Mouse (Mus musculus): ENCODE results near the gene Tent4a. TPM values are rescaled to one million over a fixed set of nuclear protein-coding genes. Genes with fewer than 3 reads are reported as not detected.

Tent4a gene
- polyA plus RNA-seq, 1 experiment from 2014 or later: 5.1 TPM

- Histone ChIP-seq H3K9ac (no peak overlapping the region), H3K27ac (no peak overlapping the region), H3K36me3 (peaks cover 47% of the 10 kb centered on the region), H3K27me3 (replicated peaks) (no peaks in the 10 kb centered on the region), H3K4me2 (no peak overlapping the region), H3K4me1 (no peaks in the 10 kb centered on the region), H3K9me3 (no peaks in the 10 kb centered on the region), H3K4me3 (replicated peaks) (no peak overlapping the region)
- WGBS: 96% methylated on average over 3 of the region's 3 CpGs
- no peak for ATAC-seq (ENCODE audit: insufficient read depth, low FRiP score, low read depth)
These were observed 26.8 kb downstream of the Tent4a start for GRCm38 (mm10) chr13:69507666-69508065.

- Histone ChIP-seq H3K4me1 (no peaks in the 10 kb centered on the region), H3K9me3 (no peaks in the 10 kb centered on the region), H3K9ac (no peak overlapping the region), H3K4me3 (replicated peaks) (no peak overlapping the region), H3K27me3 (replicated peaks) (no peaks in the 10 kb centered on the region), H3K27ac (no peak overlapping the region), H3K36me3 (peaks cover 48% of the 10 kb centered on the region), H3K4me2 (no peak overlapping the region)
- peak; percentile 70; the same call in 1 of the 2 replicates for ATAC-seq (ENCODE audit: insufficient read depth, low FRiP score, low read depth)
- 81% methylated on average over 12 of the region's 12 CpGs for WGBS
These were observed 27.9 kb downstream of the Tent4a start for GRCm38 (mm10) chr13:69506341-69507086.

- H3K4me3 ChIP-seq (replicated peaks): no peak overlapping the region
- no peak overlapping the region for H3K4me2 ChIP-seq
- H3K9me3 ChIP-seq: no peaks in the 10 kb centered on the region
- H3K9ac ChIP-seq: no peak overlapping the region
- ATAC-seq (ENCODE audit: insufficient read depth, low FRiP score, low read depth): no peak
- peaks cover 71% of the 10 kb centered on the region for H3K36me3 ChIP-seq
- no peaks in the 10 kb centered on the region for H3K27me3 ChIP-seq (replicated peaks)
- H3K27ac ChIP-seq: no peak overlapping the region
- no peaks in the 10 kb centered on the region for H3K4me1 ChIP-seq
- WGBS: 70% methylated on average over 5 of the region's 5 CpGs
These were observed 31.6 kb downstream of the Tent4a start for GRCm38 (mm10) chr13:69502863-69503262.

GRCm38 (mm10) chr13:69502157-69502750 lies 32.2 kb downstream of the Tent4a start:
- no peak overlapping the region for H3K4me2 ChIP-seq

GRCm38 (mm10) chr13:69498276-69498675 lies 36.1 kb downstream of the Tent4a start:
- H3K9me3 ChIP-seq: no peaks in the 10 kb centered on the region
- H3K36me3 ChIP-seq: peaks cover 51% of the 10 kb centered on the region

More at GRCm38 (mm10) chr13:69502157-69502750, 32.2 kb downstream of the Tent4a start:
- H3K4me1 ChIP-seq: no peaks in the 10 kb centered on the region
- WGBS: 90% methylated on average over 14 of the region's 14 CpGs
- peaks cover 69% of the 10 kb centered on the region for H3K36me3 ChIP-seq
- H3K4me3 ChIP-seq (replicated peaks): no peak overlapping the region
- no peaks in the 10 kb centered on the region for H3K9me3 ChIP-seq
- ATAC-seq (ENCODE audit: insufficient read depth, low FRiP score, low read depth): no peak
- no peak overlapping the region for H3K27ac ChIP-seq
- no peak overlapping the region for H3K9ac ChIP-seq
- H3K27me3 ChIP-seq (replicated peaks): no peaks in the 10 kb centered on the region

GRCm38 (mm10) chr13:69492876-69493463 lies 41.4 kb downstream of the Tent4a start:
- H3K36me3 ChIP-seq: 0 out of 2 replicates have a peak, but pooled peaks cover 5% of the 10 kb centered on the region
- H3K9me3 ChIP-seq: no peaks in the 10 kb centered on the region
- no peaks in the 10 kb centered on the region for H3K27me3 ChIP-seq (replicated peaks)
- H3K4me3 ChIP-seq (replicated peaks): no peak overlapping the region
- no peak overlapping the region for H3K9ac ChIP-seq
- H3K4me1 ChIP-seq: no peaks in the 10 kb centered on the region
- no peak overlapping the region for H3K4me2 ChIP-seq
- H3K27ac ChIP-seq: no peak overlapping the region
- 28% methylated on average over 7 of the region's 7 CpGs for WGBS
- ATAC-seq (ENCODE audit: insufficient read depth, low FRiP score, low read depth): no peak

More at GRCm38 (mm10) chr13:69498276-69498675, 36.1 kb downstream of the Tent4a start:
- WGBS: 78% methylated on average over 5 of the region's 5 CpGs
- Histone ChIP-seq H3K27ac (no peak overlapping the region), H3K4me2 (no peak overlapping the region), H3K27me3 (replicated peaks) (no peaks in the 10 kb centered on the region), H3K4me3 (replicated peaks) (no peak overlapping the region), H3K9ac (no peak overlapping the region), H3K4me1 (no peaks in the 10 kb centered on the region)
- ATAC-seq (ENCODE audit: insufficient read depth, low FRiP score, low read depth): no peak

GRCm38 (mm10) chr13:69489777-69490176 lies 44.6 kb downstream of the Tent4a start:
- Histone ChIP-seq H3K36me3 (no peaks in the 10 kb centered on the region), H3K27ac (no peak overlapping the region), H3K27me3 (replicated peaks) (no peaks in the 10 kb centered on the region; the same call in 1 of the 2 replicates), H3K4me1 (0 out of 2 replicates have a peak, but pooled peaks cover 4% of the 10 kb centered on the region), H3K4me2 (no peak overlapping the region), H3K9ac (no peak overlapping the region), H3K9me3 (no peaks in the 10 kb centered on the region), H3K4me3 (replicated peaks) (no peak overlapping the region)
- WGBS: 62% methylated on average over 9 of the region's 9 CpGs
- 0 out of 2 replicates have a peak, but pooled peaks have one; percentile 21 for ATAC-seq (ENCODE audit: insufficient read depth, low FRiP score, low read depth)

GRCm38 (mm10) chr13:69488565-69489255 lies 45.7 kb downstream of the Tent4a start:
- Histone ChIP-seq H3K27me3 (replicated peaks) (peaks cover 9% of the 10 kb centered on the region), H3K9ac (no peak overlapping the region), H3K4me2 (peak overlapping the region; percentile 51; the same call in 1 of the 2 replicates), H3K4me3 (replicated peaks) (no peak overlapping the region), H3K9me3 (no peaks in the 10 kb centered on the region), H3K4me1 (0 out of 2 replicates have a peak, but pooled peaks cover 4% of the 10 kb centered on the region), H3K36me3 (no peaks in the 10 kb centered on the region), H3K27ac (no peak overlapping the region)
- 31% methylated on average over 13 of the region's 13 CpGs for WGBS
- no peak for ATAC-seq (ENCODE audit: insufficient read depth, low FRiP score, low read depth)

- H3K4me1 ChIP-seq: 0 out of 2 replicates have a peak, but pooled peaks cover 4% of the 10 kb centered on the region
- peak overlapping the region; percentile 51 for H3K4me2 ChIP-seq
- H3K36me3 ChIP-seq: no peaks in the 10 kb centered on the region
- peaks cover 18% of the 10 kb centered on the region for H3K27me3 ChIP-seq (replicated peaks)
- 2% methylated on average over 26 of the region's 26 CpGs for WGBS
- ATAC-seq (ENCODE audit: insufficient read depth, low FRiP score, low read depth): no peak
- H3K9me3 ChIP-seq: no peaks in the 10 kb centered on the region
- H3K9ac ChIP-seq: no peak overlapping the region
- H3K27ac ChIP-seq: no peak overlapping the region
- peak overlapping the region; percentile 21; the same call in 1 of the 2 replicates for H3K4me3 ChIP-seq (replicated peaks)
These were observed 46.7 kb downstream of the Tent4a start for GRCm38 (mm10) chr13:69487611-69488275.

GRCm38 (mm10) chr13:69487108-69487507 lies 47.3 kb downstream of the Tent4a start:
- H3K9me3 ChIP-seq: no peaks in the 10 kb centered on the region
- peak overlapping the region; percentile 51 for H3K4me2 ChIP-seq
- no peaks in the 10 kb centered on the region for H3K36me3 ChIP-seq
- no peak overlapping the region for H3K27ac ChIP-seq
- WGBS: 74% methylated on average over 7 of the region's 7 CpGs
- 0 out of 2 replicates have a peak overlapping the region, but pooled peaks have one; percentile 21 for H3K4me3 ChIP-seq (replicated peaks)
- H3K4me1 ChIP-seq: peaks cover 6% of the 10 kb centered on the region; the same call in 1 of the 2 replicates
- no peak for ATAC-seq (ENCODE audit: insufficient read depth, low FRiP score, low read depth)
- H3K27me3 ChIP-seq (replicated peaks): peaks cover 21% of the 10 kb centered on the region
- no peak overlapping the region for H3K9ac ChIP-seq

- no peaks in the 10 kb centered on the region for H3K36me3 ChIP-seq
- peaks cover 9% of the 10 kb centered on the region; the same call in 1 of the 2 replicates for H3K4me1 ChIP-seq
- no peak overlapping the region for H3K4me3 ChIP-seq (replicated peaks)
- H3K27ac ChIP-seq: no peak overlapping the region
- no peak overlapping the region for H3K9ac ChIP-seq
- ATAC-seq (ENCODE audit: insufficient read depth, low FRiP score, low read depth): no peak
- peaks cover 24% of the 10 kb centered on the region for H3K27me3 ChIP-seq (replicated peaks)
- 65% methylated on average over 7 of the region's 7 CpGs for WGBS
- H3K4me2 ChIP-seq: no peak overlapping the region
- no peaks in the 10 kb centered on the region for H3K9me3 ChIP-seq
These were observed 48.6 kb downstream of the Tent4a start for GRCm38 (mm10) chr13:69485833-69486232.

Data from stomach, embryonic 15.5 days (tissue).